In genomic region chr3:79866089-79866488, GRCm38 (mm10) we compare ENCODE assay signal across 16 mouse cellular contexts. TPM values are rescaled to one million over a fixed set of nuclear protein-coding genes. Genes with fewer than 3 reads are reported as not detected.
DNase-seq lines count a peak whose midpoint lies in the region; ATAC-seq lines count a peak whose summit lies in the region.
"Had no signal": no experiment of that assay in that cellular context is flagged by ENCODE, and none has a peak within 500 bp of the region (broad histone marks: within the 10 kb centered on the region; RNA-seq: fewer than 3 reads in every experiment).

No protein-coding gene starts in this region.

- peak; percentile 44 for DNase-seq in heart, adult 11 months
- no peak for DNase-seq in heart, adult 9 months (ENCODE audit: low spot score in 2 of 2)
- no peak for DNase-seq in midbrain, embryonic 14.5 days
- no peak for DNase-seq in midbrain, embryonic 10.5 days (ENCODE audit: low spot score)
- DNase-seq in kidney, postnatal 10 days = peak; percentile 57
- DNase-seq in right cerebral cortex, postnatal 14 days = no peak
- DNase-seq in adipocyte (ENCODE audit: low spot score) = no peak
- DNase-seq: adrenal gland, adult 8-10 months; cerebellum, adult 8-10 months; gastrocnemius, postnatal 14 days; heart, postnatal 36 days; liver, embryonic 13.5 days; thymus, adult 2 months had no signal

- ATAC-seq in midbrain, embryonic 14.5 days (ENCODE audit: low FRiP score, low TSS enrichment) = no peak
- ATAC-seq: intestine, postnatal 0 days; lung, postnatal 0 days had no signal

- no peak overlapping the region for H3K9ac ChIP-seq in midbrain, embryonic 14.5 days (replicated peaks; ENCODE audit: low read length)
- H3K9ac ChIP-seq: liver, embryonic 13.5 days had no signal

- WGBS in midbrain, embryonic 14.5 days = 51% methylated on average over 3 of the region's 3 CpGs
- WGBS in midbrain, embryonic 10.5 days = 68% methylated on average over 3 of the region's 3 CpGs

- peak overlapping the region; percentile 90 for H3K27ac ChIP-seq in midbrain, embryonic 14.5 days (replicated peaks; ENCODE audit: low read depth, low read length)
- no peak overlapping the region for H3K27ac ChIP-seq in midbrain, embryonic 10.5 days (replicated peaks)
- H3K27ac ChIP-seq: liver, embryonic 13.5 days had no signal

- H3K4me2 ChIP-seq in midbrain, embryonic 14.5 days (ENCODE audit: low read length) = no peak overlapping the region
- H3K4me2 ChIP-seq: heart, embryonic 11.5 days; liver, embryonic 13.5 days had no signal

- H3K36me3 ChIP-seq in midbrain, embryonic 14.5 days (ENCODE audit: control insufficient read depth, insufficient read depth, low read length) = no peaks in the 10 kb centered on the region
- H3K36me3 ChIP-seq in midbrain, embryonic 10.5 days = no peaks in the 10 kb centered on the region
- H3K36me3 ChIP-seq: liver, embryonic 13.5 days had no signal

- H3K4me1 ChIP-seq in midbrain, embryonic 14.5 days (ENCODE audit: control insufficient read depth, insufficient read depth, low read length) = peaks cover 19% of the 10 kb centered on the region
- no peaks in the 10 kb centered on the region for H3K4me1 ChIP-seq in midbrain, embryonic 10.5 days
- H3K4me1 ChIP-seq: liver, embryonic 13.5 days had no signal

- H3K9me3 ChIP-seq in midbrain, embryonic 14.5 days (ENCODE audit: control insufficient read depth, low read length) = no peaks in the 10 kb centered on the region
- H3K9me3 ChIP-seq in midbrain, embryonic 10.5 days (replicated peaks) = no peaks in the 10 kb centered on the region
- H3K9me3 ChIP-seq: liver, embryonic 13.5 days had no signal

- no peak overlapping the region for H3K4me3 ChIP-seq in midbrain, embryonic 14.5 days (replicated peaks; ENCODE audit: low read depth, low read length)
- H3K4me3 ChIP-seq in midbrain, embryonic 10.5 days = no peak overlapping the region
- H3K4me3 ChIP-seq: liver, embryonic 13.5 days had no signal

- H3K27me3 ChIP-seq in midbrain, embryonic 14.5 days (ENCODE audit: control insufficient read depth, insufficient read depth, low read length) = no peaks in the 10 kb centered on the region
- no peaks in the 10 kb centered on the region for H3K27me3 ChIP-seq in midbrain, embryonic 10.5 days (ENCODE audit: low read depth, poor library complexity, severe bottlenecking)
- H3K27me3 ChIP-seq: liver, embryonic 13.5 days had no signal

RNA-seq across cellular contexts. Expression of gene Tmem144, which starts 13.5 kb away (rescaled TPM):
- polyA plus RNA-seq in midbrain, embryonic 14.5 days (2014; fragmentation: Nextera tagmentation; extraction: Ambion mirVana) = 0.39 and 0.97 TPM in 2 replicates
- 2.6 and 2.7 TPM in 2 replicates for polyA plus RNA-seq in midbrain, embryonic 10.5 days (2016; fragmentation: Nextera tagmentation; extraction: Ambion mirVana)

RNA-seq across cellular contexts. Expression of gene Fam198b, which starts 18.2 kb away (rescaled TPM):
- polyA plus RNA-seq in midbrain, embryonic 14.5 days (2014; fragmentation: Nextera tagmentation; extraction: Ambion mirVana) = 0.72 and 0.77 TPM in 2 replicates
- polyA plus RNA-seq in midbrain, embryonic 10.5 days (2016; fragmentation: Nextera tagmentation; extraction: Ambion mirVana) = 2.0 and 2.7 TPM in 2 replicates

Comparison
In these comparisons a context has a peak if more than half of its experiments do, and no peak if none do; other contexts are left out.
1. DNase-seq: peak in heart, adult 11 months (single experiment) and kidney, postnatal 10 days (single experiment); none in heart, adult 9 months (0 of 2), midbrain, embryonic 14.5 days (single experiment), midbrain, embryonic 10.5 days (single experiment), right cerebral cortex, postnatal 14 days (single experiment) and adipocyte (single experiment).